Mouse (Mus musculus): ENCODE measurements around the gene Htr6. TPM values are rescaled to one million over a fixed set of nuclear protein-coding genes. Genes with fewer than 3 reads are reported as not detected.

Gene Htr6
- polyA plus RNA-seq (2014; fragmentation: Nextera tagmentation; extraction: Ambion mirVana) = 0.30 TPM in 2 replicates

DNA sequence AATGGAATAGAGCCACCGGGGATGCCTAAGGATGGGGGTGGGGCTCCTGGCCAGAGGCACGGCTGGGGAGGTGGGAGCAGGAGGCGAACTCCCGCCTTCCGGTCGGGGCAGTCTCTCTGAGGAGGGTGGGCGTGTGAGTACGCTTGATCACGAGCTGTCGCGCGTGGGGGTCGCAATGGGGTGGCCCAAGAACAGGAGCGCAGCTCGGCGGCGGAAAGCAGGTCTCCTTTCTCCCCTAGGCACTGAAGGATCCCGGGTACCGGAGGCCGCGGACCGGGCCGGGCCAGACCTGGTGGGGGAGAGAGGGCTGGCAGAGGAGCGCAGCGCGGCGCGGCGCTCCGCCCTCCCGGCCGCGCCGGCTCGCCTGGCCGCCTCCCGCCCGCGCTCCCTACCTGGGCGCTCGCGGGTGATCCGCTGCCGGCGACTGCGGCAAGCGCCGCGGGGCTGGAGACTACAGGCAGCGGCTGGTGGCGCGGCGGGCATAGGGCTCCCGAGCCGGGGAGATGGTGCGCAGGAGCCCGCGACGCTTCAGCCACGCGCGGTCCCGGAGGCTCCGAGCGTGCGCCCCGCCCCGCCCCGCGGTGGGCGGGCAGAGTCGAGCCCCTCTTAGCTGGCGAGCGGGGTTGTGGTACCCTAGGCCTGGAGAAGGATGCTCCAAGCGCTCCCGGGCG is at the start of gene Htr6:
TSS of gene Htr6 (minus strand) at position 530 of the 671 bp plus-strand sequence.
- no peaks in the 10 kb centered on the region for H3K36me3 ChIP-seq (ENCODE audit: control insufficient read depth, insufficient read depth, low read length)
- H3K27ac ChIP-seq (ENCODE audit: low read depth, low read length) = no peak within 1 kb of the TSS
- WGBS = under 1% methylated on average over 71 of the region's 77 CpGs
- H3K9ac ChIP-seq (ENCODE audit: low read length) = peak within 1 kb of the TSS; percentile 54
- peak within 1 kb of the TSS; percentile 87 for H3K4me2 ChIP-seq (ENCODE audit: low read length)
- peaks cover 3% of the 10 kb centered on the region; the same call in 1 of the 2 replicates for H3K4me1 ChIP-seq (ENCODE audit: control insufficient read depth, insufficient read depth, low read length)
- ATAC-seq (0 out of 2 replicates have a peak, but pooled peaks have one; percentile 49), DNase-seq (ENCODE audit: low spot score) (peak; percentile 34)
- H3K4me3 ChIP-seq (ENCODE audit: low read depth, low read length) = peak within 1 kb of the TSS; percentile 52
- H3K27me3 ChIP-seq (replicated peaks; ENCODE audit: control insufficient read depth, insufficient read depth, low read length) = peaks cover 40% of the 10 kb centered on the region
- H3K9me3 ChIP-seq (replicated peaks; ENCODE audit: control insufficient read depth, low read length) = no peaks in the 10 kb centered on the region

DNA sequence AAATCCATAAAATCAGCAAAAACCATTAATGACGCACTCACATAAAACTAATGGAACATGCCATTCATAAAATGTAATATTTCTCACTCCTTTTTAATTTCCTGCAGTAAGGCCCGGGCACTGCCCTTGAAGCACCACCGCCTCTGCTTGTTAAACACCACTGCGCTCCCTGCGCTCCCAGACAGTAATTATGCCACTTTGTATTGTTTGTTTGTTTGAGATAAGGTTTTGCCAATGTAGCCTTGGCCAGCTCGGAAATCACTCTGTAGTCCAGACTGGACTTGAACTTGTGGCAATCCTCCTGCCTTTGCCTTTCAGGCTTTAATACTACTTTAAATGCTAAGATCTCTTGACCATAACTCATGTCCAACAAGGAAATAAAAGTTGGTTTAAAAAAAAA is 49.6 kb upstream of the Htr6 start:
- Histone ChIP-seq H3K4me3 (ENCODE audit: low read depth, low read length) (no peak overlapping the region), H3K4me1 (ENCODE audit: control insufficient read depth, insufficient read depth, low read length) (peaks cover 9% of the 10 kb centered on the region), H3K4me2 (ENCODE audit: low read length) (no peak overlapping the region), H3K9me3 (replicated peaks; ENCODE audit: control insufficient read depth, low read length) (no peaks in the 10 kb centered on the region), H3K27me3 (replicated peaks; ENCODE audit: control insufficient read depth, insufficient read depth, low read length) (no peaks in the 10 kb centered on the region), H3K36me3 (ENCODE audit: control insufficient read depth, insufficient read depth, low read length) (no peaks in the 10 kb centered on the region), H3K9ac (ENCODE audit: low read length) (no peak overlapping the region), H3K27ac (ENCODE audit: low read depth, low read length) (no peak overlapping the region)
- ATAC-seq (no peak), DNase-seq (ENCODE audit: low spot score) (no peak)
- 90% methylated on average over 6 of the region's 6 CpGs for WGBS

DNA sequence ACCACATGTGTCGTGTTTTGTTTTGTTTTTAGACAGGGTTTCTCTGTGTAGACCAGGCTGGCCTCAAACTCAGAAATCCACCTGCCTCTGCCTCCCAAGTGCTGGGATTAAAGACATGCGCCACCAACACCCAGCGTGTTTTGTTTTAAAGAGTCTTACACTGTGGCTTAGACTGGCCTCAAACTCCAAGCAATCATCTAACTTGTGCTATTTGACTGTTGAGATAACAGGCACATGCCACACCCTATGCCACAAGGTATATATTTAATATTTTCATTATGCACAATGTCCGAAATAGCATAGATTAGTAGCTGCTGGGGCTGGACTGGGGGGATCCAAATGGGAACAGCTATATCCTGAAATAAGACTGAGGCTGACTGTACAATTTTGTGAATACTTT is 47.2 kb upstream of the Htr6 start:
- WGBS = 95% methylated on average over 4 of the region's 4 CpGs
- no peak overlapping the region for H3K27ac ChIP-seq (ENCODE audit: low read depth, low read length)
- H3K36me3 ChIP-seq (ENCODE audit: control insufficient read depth, insufficient read depth, low read length) = no peaks in the 10 kb centered on the region
- H3K27me3 ChIP-seq (replicated peaks; ENCODE audit: control insufficient read depth, insufficient read depth, low read length) = no peaks in the 10 kb centered on the region
- H3K9me3 ChIP-seq (replicated peaks; ENCODE audit: control insufficient read depth, low read length) = no peaks in the 10 kb centered on the region
- DNase-seq (ENCODE audit: low spot score) = no peak
- H3K4me3 ChIP-seq (ENCODE audit: low read depth, low read length) = no peak overlapping the region
- H3K4me1 ChIP-seq (ENCODE audit: control insufficient read depth, insufficient read depth, low read length) = no peaks in the 10 kb centered on the region
- no peak overlapping the region for H3K4me2 ChIP-seq (ENCODE audit: low read length)
- H3K9ac ChIP-seq (ENCODE audit: low read length) = no peak overlapping the region
- no peak for ATAC-seq

DNA sequence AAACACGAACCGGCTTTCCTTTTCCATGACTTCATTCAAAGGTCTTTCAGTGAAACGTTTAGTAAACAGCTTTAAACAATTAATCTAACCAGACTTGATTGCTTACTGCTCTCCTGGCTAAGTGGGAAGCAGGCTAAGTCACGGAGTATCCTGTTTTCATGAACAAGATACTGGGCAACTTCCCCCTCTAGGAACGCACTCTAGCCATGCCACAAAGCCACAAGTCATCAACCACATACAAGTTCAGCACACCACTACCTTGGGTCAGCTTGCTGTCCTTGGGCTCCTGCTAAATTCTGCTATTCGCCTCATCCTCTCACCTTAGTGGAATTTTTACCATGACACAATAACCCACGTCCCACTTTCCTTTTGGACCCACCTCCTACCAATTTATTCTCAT is 45.6 kb upstream of the Htr6 start:
- ATAC-seq (no peak), DNase-seq (ENCODE audit: low spot score) (no peak)
- Histone ChIP-seq H3K9me3 (replicated peaks; ENCODE audit: control insufficient read depth, low read length) (no peaks in the 10 kb centered on the region), H3K27ac (ENCODE audit: low read depth, low read length) (no peak overlapping the region), H3K27me3 (replicated peaks; ENCODE audit: control insufficient read depth, insufficient read depth, low read length) (no peaks in the 10 kb centered on the region), H3K4me3 (ENCODE audit: low read depth, low read length) (no peak overlapping the region), H3K9ac (ENCODE audit: low read length) (no peak overlapping the region), H3K4me2 (ENCODE audit: low read length) (no peak overlapping the region), H3K36me3 (ENCODE audit: control insufficient read depth, insufficient read depth, low read length) (no peaks in the 10 kb centered on the region), H3K4me1 (ENCODE audit: control insufficient read depth, insufficient read depth, low read length) (0 out of 2 replicates have a peak, but pooled peaks cover 3% of the 10 kb centered on the region)
- WGBS = 84% methylated on average over 7 of the region's 7 CpGs

DNA sequence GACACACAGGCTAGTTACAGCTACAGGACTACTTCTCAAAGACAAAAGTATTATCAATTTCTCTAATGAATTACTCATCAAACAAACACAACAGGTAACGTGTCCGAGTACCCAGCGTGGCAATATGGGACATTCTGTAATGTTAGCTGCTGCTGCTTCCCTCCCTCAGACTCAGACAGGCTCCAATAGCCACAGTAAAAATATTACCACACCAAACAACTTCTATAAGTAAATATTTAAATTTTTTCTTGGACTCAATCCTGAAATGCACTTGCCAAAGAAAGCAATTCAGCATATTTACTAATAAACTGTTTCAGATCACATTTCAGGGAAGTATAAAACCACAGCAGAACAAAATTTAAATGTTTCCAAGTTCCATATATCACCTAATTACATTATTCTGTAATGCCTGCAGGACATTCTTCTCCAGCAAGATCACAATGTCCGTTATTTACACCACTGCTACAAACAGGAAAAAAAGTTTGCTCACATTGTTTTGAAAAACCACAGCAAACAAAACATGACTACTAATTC is 45.0 kb upstream of the Htr6 start:
- no peak overlapping the region for H3K27ac ChIP-seq (ENCODE audit: low read depth, low read length)
- ATAC-seq = no peak
- no peak overlapping the region for H3K9ac ChIP-seq (ENCODE audit: low read length)
- no peaks in the 10 kb centered on the region for H3K27me3 ChIP-seq (replicated peaks; ENCODE audit: control insufficient read depth, insufficient read depth, low read length)
- DNase-seq (ENCODE audit: low spot score) = no peak
- H3K9me3 ChIP-seq (replicated peaks; ENCODE audit: control insufficient read depth, low read length) = no peaks in the 10 kb centered on the region
- no peak overlapping the region for H3K4me2 ChIP-seq (ENCODE audit: low read length)
- H3K36me3 ChIP-seq (ENCODE audit: control insufficient read depth, insufficient read depth, low read length) = no peaks in the 10 kb centered on the region
- H3K4me1 ChIP-seq (ENCODE audit: control insufficient read depth, insufficient read depth, low read length) = 0 out of 2 replicates have a peak, but pooled peaks cover 3% of the 10 kb centered on the region
- 92% methylated on average over 4 of the region's 4 CpGs for WGBS
- no peak overlapping the region for H3K4me3 ChIP-seq (ENCODE audit: low read depth, low read length)

DNA sequence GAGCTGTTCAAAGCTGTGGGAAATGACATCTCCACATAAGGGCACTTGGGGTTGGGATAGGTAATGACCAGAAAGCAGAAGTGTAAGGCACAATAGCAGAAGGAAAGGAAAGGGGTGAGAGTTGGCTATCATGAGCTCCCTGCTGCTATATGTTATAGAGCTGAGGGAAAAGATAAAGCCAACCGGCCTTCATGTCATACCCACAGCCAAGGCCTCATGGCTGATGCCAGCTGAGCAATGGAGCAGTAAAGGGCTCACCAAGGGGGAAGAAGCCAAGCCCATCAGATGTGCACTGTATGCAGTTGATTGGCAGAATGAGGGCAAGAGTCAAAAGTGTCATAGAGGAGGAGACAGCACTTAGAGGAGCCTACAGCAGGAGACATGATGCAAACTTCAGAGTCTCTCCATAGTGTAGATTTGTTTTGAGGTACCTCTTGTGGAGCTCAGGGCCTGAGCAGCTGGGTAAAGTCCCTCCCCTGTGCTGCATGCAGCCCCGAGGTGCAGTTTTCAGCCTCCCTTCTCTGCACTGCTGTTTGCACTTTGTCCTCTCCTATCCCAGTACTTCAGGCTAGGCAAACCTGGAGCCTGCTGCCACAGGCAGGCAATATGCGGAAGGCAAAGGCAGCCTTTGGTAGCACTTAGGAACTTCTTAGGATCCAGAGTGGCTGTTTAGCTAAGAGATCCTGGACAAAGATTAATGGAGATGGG is 41.1 kb upstream of the Htr6 start:
- no peak for DNase-seq (ENCODE audit: low spot score)
- no peak for ATAC-seq
- H3K36me3 ChIP-seq (ENCODE audit: control insufficient read depth, insufficient read depth, low read length) = no peaks in the 10 kb centered on the region
- no peak overlapping the region for H3K9ac ChIP-seq (ENCODE audit: low read length)
- H3K27ac ChIP-seq (ENCODE audit: low read depth, low read length) = 0 out of 2 replicates have a peak overlapping the region, but pooled peaks have one; percentile 30
- WGBS = 46% methylated on average over 3 of the region's 3 CpGs
- no peaks in the 10 kb centered on the region for H3K27me3 ChIP-seq (replicated peaks; ENCODE audit: control insufficient read depth, insufficient read depth, low read length)
- 0 out of 2 replicates have a peak, but pooled peaks cover 3% of the 10 kb centered on the region for H3K4me1 ChIP-seq (ENCODE audit: control insufficient read depth, insufficient read depth, low read length)
- no peak overlapping the region for H3K4me3 ChIP-seq (ENCODE audit: low read depth, low read length)
- no peaks in the 10 kb centered on the region for H3K9me3 ChIP-seq (replicated peaks; ENCODE audit: control insufficient read depth, low read length)
- no peak overlapping the region for H3K4me2 ChIP-seq (ENCODE audit: low read length)

DNA sequence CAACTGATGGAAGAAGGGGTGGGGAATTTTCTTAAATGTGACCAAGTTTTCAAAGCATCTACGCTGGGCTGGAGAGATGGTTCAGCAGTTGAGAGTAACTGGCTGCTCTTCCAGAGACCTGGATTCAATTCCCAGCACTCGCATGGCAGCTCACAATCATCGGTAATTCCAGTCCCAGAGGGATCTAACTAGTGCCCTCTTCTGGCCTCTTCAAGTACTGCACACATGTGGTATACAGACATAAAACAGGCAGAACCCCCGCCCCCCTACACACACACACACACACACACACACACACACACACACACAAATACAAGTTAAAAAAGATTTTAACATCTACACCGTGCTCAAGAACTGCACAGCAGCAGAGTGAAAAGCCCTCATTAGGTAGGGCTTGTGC is 40.4 kb upstream of the Htr6 start:
- Histone ChIP-seq H3K9ac (ENCODE audit: low read length) (no peak overlapping the region), H3K4me1 (ENCODE audit: control insufficient read depth, insufficient read depth, low read length) (0 out of 2 replicates have a peak, but pooled peaks cover 4% of the 10 kb centered on the region), H3K27me3 (replicated peaks; ENCODE audit: control insufficient read depth, insufficient read depth, low read length) (no peaks in the 10 kb centered on the region), H3K27ac (ENCODE audit: low read depth, low read length) (no peak overlapping the region), H3K4me3 (ENCODE audit: low read depth, low read length) (no peak overlapping the region), H3K4me2 (ENCODE audit: low read length) (no peak overlapping the region), H3K9me3 (replicated peaks; ENCODE audit: control insufficient read depth, low read length) (no peaks in the 10 kb centered on the region), H3K36me3 (ENCODE audit: control insufficient read depth, insufficient read depth, low read length) (no peaks in the 10 kb centered on the region)
- peak; percentile 30 for DNase-seq (ENCODE audit: low spot score)
- WGBS = 68% methylated on average over 5 of the region's 5 CpGs
- ATAC-seq = no peak

DNA sequence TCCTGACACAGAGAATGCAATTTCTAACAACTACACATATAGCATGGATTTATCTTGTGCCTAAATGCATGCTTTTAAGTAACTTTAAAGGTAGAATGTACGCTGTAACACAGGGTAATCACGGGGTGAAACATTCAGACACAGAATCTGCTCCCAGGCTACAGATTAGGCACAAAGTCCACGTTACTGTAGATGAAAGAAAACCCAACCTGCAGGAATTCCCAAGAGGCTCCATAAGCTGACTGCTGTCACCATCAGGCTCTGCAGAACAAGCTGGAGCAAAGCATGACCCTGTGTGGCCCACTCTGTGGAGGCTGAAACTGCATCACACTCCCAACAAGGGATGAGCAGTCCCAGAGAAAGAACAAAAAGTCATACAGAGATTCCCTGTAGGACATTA is 37.1 kb upstream of the Htr6 start:
- no peaks in the 10 kb centered on the region for H3K27me3 ChIP-seq (replicated peaks; ENCODE audit: control insufficient read depth, insufficient read depth, low read length)
- WGBS = 87% methylated on average over 3 of the region's 3 CpGs
- no peak overlapping the region for H3K9ac ChIP-seq (ENCODE audit: low read length)
- H3K9me3 ChIP-seq (replicated peaks; ENCODE audit: control insufficient read depth, low read length) = no peaks in the 10 kb centered on the region
- no peak overlapping the region for H3K4me2 ChIP-seq (ENCODE audit: low read length)
- no peaks in the 10 kb centered on the region for H3K36me3 ChIP-seq (ENCODE audit: control insufficient read depth, insufficient read depth, low read length)
- H3K27ac ChIP-seq (ENCODE audit: low read depth, low read length) = no peak overlapping the region
- H3K4me3 ChIP-seq (ENCODE audit: low read depth, low read length) = no peak overlapping the region
- H3K4me1 ChIP-seq (ENCODE audit: control insufficient read depth, insufficient read depth, low read length) = 0 out of 2 replicates have a peak, but pooled peaks cover 5% of the 10 kb centered on the region
- no peak for ATAC-seq
- no peak for DNase-seq (ENCODE audit: low spot score)

DNA sequence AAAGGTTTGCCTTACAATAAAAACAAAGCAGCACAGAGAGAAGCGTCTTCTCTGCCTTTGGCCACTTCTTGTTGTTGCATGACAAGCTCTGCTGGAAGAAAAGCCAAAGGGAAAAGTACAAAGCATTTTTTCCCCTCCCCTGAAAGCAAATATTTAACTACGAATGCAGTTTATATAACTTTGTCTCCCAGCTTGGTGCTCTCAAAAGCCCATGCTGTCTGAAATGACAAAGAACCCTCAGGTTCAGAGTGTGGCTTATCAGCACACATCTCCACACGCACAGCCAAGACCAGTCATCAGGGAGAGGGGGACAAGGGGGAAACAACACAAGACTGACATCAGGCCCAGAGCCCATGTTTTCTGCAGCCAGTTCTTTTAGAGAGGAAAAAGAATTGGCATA is 36.1 kb upstream of the Htr6 start:
- no peak overlapping the region for H3K27ac ChIP-seq (ENCODE audit: low read depth, low read length)
- no peaks in the 10 kb centered on the region for H3K9me3 ChIP-seq (replicated peaks; ENCODE audit: control insufficient read depth, low read length)
- no peak overlapping the region for H3K9ac ChIP-seq (ENCODE audit: low read length)
- H3K4me3 ChIP-seq (ENCODE audit: low read depth, low read length) = no peak overlapping the region
- no peaks in the 10 kb centered on the region for H3K27me3 ChIP-seq (replicated peaks; ENCODE audit: control insufficient read depth, insufficient read depth, low read length)
- ATAC-seq (no peak), DNase-seq (ENCODE audit: low spot score) (no peak)
- WGBS = 77% methylated on average over 3 of the region's 3 CpGs
- no peaks in the 10 kb centered on the region for H3K36me3 ChIP-seq (ENCODE audit: control insufficient read depth, insufficient read depth, low read length)
- H3K4me2 ChIP-seq (ENCODE audit: low read length) = no peak overlapping the region
- H3K4me1 ChIP-seq (ENCODE audit: control insufficient read depth, insufficient read depth, low read length) = 0 out of 2 replicates have a peak, but pooled peaks cover 4% of the 10 kb centered on the region
